Mouse (Mus musculus) heart, postnatal 36 days (tissue): ENCODE measurements around the gene Hist1h3b. TPM values are rescaled to one million over a fixed set of nuclear protein-coding genes. Genes with fewer than 3 reads are reported as not detected.
"Not testable (repeated sequence)": the region's sequence is repeated elsewhere in the genome, so short reads cannot be mapped to it uniquely, and the experiment has no call there.

Experiments used
- DNase-seq, 2 experiments: peaks; one replicate each; pipeline ENCODE4 v3.0.0; 2021 to 2022
- intact Hi-C: fragments of 180-260 bp; cut with DNase I; formaldehyde crosslinking; loops from one replicate; pipeline ENCODE4 v1.15.1; 2025
- total RNA-seq, 2 experiments: library from RNA; stranded (reverse); gene quantifications; 2 replicates each; pipeline ENCODE4 v1.2.3; 2021

The Hist1h3b gene
- total RNA-seq, 2 experiments from 2014 or later, result 20.4 to 22.0 TPM

DNA sequence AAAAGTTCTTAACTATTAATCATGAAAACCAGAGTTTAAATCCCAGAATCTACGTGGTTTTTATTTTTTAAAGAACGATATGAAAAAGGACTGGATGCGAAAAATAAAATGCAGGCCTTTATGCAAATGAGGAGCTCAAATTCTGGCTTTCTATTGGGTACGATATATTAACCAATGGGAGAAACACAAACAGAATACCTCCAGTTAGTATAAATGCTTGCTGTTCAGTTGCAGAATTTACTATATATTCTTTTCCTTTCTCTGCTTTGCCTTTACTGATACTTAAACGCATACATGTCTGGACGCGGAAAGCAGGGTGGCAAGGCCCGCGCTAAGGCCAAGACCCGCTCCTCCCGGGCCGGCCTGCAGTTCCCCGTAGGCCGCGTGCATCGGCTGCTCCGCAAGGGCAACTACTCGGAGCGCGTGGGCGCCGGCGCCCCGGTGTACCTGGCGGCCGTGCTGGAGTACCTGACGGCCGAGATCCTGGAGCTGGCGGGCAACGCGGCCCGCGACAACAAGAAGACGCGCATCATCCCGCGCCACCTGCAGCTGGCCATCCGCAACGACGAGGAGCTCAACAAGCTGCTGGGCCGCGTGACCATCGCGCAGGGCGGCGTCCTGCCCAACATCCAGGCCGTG is 1.1 kb upstream of the Hist1h3b start, which contains the start of gene Hist1h2ab:
Gene Hist1h2ab (plus strand): TSS at position 288 of the 639 bp plus-strand sequence.
- peak; percentile 47 to 64 for DNase-seq
- intact Hi-C loops, result not testable (repeated sequence)

DNA sequence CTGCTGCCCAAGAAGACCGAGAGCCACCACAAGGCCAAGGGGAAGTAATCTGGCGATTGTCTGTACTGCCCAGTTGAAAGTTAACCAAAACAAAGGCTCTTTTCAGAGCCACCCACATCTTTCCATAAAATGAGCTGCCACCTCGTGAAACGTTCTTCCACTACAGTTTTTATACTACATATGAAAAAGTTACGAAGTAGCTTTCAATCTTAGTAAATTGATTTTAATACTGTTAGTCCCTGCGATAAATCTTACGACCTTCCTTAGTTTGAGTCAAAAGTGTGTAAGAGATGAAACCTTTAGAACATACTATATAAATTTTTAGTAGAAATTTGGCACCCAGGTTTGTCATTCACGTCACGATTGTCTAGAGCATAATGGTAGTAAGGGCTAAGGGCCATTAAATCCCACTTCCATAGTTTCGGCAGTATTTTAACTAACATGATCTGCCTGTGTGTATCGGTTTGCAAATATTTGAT is 550 bp upstream of the Hist1h3b start:
- DNase-seq, result no peak

DNA sequence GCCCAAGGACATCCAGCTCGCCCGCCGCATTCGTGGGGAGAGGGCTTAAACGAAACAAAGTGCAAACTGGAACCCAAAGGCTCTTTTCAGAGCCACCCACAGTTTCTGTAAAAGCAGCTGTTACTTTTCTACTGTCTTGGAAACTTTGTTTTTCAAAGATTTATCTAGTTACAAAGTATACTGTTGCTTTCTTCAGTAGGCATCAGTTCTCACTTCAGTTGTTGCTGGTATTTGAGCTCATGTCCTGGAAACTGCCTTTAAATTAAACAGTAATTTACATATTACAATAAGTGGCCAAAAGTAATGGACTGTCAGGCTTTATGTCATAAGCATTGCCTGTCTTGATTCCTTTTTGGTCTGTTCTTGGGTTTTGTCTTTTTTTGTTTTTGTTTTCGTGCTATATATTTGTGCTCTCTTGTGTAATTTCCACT is 690 bp downstream of the Hist1h3b start:
- no peak for DNase-seq
- intact Hi-C loops, result no loop called here

More for the DNA sequence above, 550 bp upstream of the Hist1h3b start:
- intact Hi-C loops, result no loop called here

DNA sequence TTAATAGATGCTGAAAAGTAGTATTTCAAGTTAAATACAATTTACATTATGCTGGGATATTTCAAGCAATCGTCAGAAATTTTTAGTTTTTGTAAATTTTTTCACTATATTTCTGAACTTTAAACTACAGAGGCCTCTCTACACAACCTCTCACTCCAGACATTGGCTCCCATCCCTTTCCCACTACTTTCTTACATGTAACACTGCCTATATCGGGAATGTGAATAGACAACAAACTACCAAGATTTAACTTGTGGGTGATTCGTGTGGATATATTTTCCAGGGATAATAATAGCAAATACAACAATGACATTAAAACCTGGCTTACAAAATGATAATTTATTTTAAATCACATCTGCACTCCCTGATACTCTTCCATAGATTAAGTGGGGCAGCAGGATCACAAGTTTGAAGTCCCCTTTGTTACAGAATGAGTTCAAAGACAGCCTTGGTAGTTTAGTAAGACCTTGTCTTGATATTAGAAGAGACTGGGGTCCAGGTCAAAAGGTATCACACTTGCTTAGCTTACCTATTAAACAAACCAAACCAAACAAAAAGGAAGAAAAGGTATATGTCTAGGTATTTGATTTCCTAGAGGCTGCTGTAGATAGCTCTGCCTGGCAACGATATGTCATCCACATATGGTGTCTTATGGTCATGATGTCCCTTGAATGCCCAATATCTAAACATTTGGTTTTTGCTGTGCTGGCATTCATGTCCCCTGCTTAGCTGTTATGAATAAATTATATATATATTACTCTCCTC is 1.4 kb downstream of the Hist1h3b start:
- intact Hi-C loops, result no loop called here
- no peak for DNase-seq

DNA sequence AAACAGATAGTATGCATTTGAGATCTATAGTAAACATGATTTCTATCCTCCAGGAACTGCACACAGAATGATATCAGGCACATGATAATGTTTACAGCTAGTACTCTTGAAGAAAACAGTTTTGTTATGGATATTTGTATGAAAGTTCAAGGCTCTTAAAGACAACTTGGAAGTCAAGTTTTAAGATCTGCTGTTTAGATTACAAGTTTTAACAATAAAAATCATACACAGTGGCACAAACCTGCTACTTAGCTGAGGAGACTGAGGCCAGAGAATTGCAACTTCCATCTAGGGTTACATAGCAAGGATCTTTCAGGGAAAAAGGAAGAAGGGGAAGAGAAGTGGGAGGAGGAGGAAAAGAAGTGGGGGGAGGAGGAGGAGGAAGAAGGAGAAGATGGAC is 2.9 kb downstream of the Hist1h3b start:
- intact Hi-C loops, result no loop called here
- no peak for DNase-seq

GRCm38 (mm10) chr13:23756790-23757189 is 4.7 kb downstream of the Hist1h3b start, which contains the start of gene Hist1h4b:
Gene Hist1h4b, plus strand, starts transcription at chr13:23757013.
- peak; percentile 79 to 82 for DNase-seq
- intact Hi-C loops, result no loop called here

- DNase-seq, result no peak
- intact Hi-C loops, result no loop called here
Measured at GRCm38 (mm10) chr13:23757211-23757773, 5.2 kb downstream of the Hist1h3b start.

GRCm38 (mm10) chr13:23757921-23758320 is 5.9 kb downstream of the Hist1h3b start:
- DNase-seq, result no peak
- intact Hi-C loops, result no loop called here

GRCm38 (mm10) chr13:23759251-23759771 is 7.2 kb downstream of the Hist1h3b start:
- DNase-seq, result no peak
- intact Hi-C loops, result no loop called here

DNA sequence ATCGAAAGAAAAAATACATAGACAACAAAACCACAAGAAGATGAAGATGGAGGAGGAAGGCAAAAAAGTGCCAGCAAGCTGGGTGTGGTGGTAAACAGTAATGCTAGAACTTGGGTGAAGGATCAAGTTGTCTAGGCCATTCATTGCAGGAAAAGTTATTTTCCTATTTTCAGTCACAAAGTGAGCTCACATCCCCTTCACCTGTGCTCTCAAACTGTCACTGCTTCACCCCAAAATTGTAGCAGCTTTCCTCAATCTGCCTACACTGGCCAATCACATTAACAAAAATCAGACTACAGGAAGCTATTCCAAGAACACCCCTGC is 7.8 kb downstream of the Hist1h3b start:
- no peak for DNase-seq
- intact Hi-C loops, result loop anchor here (5.0 to 10.0 kb wide), 2 partner anchors 138 to 395 kb away; partner anchors contain the start of genes Hist1h1e, Hist1h2be and Zfp322a

DNA sequence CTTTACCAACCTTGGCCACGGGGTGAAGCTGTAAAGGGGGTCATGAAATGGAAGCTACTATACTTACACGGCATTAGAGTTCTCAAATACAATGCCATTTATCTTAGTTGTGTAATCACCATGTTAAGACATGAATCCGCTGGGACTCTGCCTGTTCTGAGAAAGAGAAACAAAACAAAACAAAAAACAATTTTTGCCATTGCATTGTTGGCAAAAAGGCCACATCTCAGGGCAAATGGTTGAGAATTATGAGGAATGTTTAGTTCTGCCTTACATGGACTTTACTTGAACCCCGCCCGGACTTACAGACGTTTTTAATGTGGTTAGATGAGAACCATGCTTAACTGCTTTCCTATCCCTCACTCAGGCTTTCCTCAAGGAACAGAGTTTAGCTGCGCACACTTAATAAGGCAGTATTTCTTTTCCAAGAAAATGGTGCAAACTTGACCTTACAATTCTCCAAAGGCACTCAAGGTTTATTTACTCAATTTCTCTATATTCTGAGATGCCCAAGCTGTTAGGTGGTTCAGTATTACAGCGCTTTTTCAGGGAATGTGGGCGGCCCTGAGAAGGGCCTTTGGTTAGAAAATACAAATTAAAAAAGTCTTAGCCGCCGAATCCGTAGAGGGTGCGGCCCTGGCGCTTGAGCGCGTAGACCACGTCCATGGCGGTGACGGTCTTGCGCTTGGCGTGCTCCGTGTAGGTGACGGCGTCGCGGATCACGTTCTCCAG is 8.3 kb downstream of the Hist1h3b start:
- no peak for DNase-seq
- intact Hi-C loops, result loop anchor here (5.0 to 10.0 kb wide), 2 partner anchors 138 to 396 kb away; partner anchors contain the start of genes Hist1h1e, Hist1h2be and Zfp322a

DNA sequence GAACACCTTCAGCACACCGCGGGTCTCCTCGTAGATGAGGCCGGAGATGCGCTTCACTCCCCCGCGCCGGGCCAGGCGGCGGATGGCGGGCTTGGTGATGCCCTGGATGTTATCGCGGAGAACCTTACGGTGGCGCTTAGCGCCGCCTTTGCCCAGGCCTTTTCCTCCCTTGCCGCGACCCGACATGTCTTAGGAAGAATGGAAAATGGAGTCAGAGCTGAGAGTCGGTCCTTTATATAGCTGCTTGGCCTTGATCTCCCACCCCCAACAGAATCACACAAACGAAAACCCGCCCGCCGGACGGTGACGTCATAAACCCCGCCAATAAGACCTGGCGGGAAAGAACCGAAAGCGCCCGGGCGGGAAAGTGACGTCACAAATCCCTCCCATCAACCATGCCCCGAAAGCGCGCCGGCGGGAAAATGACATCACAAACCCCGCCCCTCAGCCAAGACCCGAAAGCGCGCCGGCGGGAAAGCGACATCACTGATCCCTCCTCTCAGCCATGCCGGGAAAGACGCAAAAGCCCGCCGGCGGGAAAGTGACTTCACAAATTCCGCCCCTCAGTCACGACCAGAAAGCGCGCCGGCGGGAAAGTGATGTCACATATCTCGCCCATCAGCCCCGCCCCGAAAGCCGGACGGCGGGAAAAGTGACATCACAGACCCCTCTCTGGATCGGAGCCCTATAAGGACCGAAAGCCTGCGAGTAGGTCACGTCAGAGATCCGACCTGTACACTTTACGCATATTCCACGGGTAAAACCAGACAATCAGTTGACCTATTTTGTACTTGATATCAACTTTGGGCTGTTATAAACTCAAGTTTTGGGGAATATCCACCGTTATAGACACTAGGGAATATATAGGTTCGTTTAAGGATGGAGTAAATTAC is 9.2 kb downstream of the Hist1h3b start, which contains the start of gene Hist1h4a:
Gene Hist1h4a (minus strand): TSS at position 259 of the 893 bp plus-strand sequence.
- intact Hi-C loops, result loop anchor here (5.0 to 10.0 kb wide), 2 partner anchors 139 to 396 kb away; partner anchors contain the start of genes Hist1h1e, Hist1h2be and Zfp322a
- DNase-seq, result peak; percentile 95 to 96

GRCm38 (mm10) chr13:23761871-23762821 is 10.1 kb downstream of the Hist1h3b start, which contains the start of gene Hist1h3a:
Gene Hist1h3a, minus strand, starts transcription at chr13:23762386.
- peak; percentile 49 to 66 for DNase-seq
- intact Hi-C loops, result loop anchor here (5.0 to 10.0 kb wide), 2 partner anchors 140 to 397 kb away; partner anchors contain the start of genes Hist1h1e, Hist1h2be and Zfp322a

GRCm38 (mm10) chr13:23763242-23763585 is 11.1 kb downstream of the Hist1h3b start:
- DNase-seq, result no peak
- intact Hi-C loops, result loop anchor here (5.0 to 10.0 kb wide), 2 partner anchors 141 to 398 kb away; partner anchors contain the start of genes Hist1h1e, Hist1h2be and Zfp322a

DNA sequence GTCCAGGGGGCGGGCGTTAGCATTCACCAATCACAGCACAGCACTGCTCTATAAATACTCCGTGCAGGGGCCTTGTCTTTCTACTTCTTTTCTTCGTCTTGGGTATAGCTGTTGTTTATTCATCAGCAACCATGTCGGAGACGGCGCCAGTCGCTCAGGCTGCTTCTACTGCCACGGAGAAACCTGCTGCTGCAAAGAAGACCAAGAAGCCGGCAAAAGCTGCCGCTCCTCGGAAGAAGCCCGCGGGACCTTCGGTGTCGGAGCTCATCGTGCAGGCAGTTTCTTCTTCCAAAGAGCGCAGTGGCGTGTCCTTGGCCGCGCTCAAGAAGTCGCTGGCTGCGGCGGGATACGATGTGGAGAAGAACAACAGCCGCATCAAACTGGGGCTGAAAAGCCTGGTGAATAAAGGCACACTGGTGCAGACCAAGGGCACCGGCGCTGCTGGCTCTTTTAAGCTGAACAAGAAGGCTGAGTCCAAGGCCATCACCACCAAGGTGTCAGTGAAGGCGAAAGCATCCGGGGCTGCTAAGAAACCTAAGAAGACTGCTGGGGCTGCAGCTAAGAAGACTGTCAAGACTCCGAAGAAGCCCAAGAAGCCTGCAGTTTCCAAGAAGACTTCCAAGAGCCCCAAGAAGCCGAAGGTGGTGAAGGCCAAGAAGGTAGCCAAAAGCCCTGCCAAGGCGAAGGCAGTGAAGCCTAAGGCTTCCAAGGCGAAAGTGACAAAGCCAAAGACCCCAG is 11.7 kb downstream of the Hist1h3b start, which contains the start of gene Hist1h1a:
Gene Hist1h1a (plus strand): TSS at position 81 of the 738 bp plus-strand sequence.
- DNase-seq, result peak; percentile 74 to 81

DNA sequence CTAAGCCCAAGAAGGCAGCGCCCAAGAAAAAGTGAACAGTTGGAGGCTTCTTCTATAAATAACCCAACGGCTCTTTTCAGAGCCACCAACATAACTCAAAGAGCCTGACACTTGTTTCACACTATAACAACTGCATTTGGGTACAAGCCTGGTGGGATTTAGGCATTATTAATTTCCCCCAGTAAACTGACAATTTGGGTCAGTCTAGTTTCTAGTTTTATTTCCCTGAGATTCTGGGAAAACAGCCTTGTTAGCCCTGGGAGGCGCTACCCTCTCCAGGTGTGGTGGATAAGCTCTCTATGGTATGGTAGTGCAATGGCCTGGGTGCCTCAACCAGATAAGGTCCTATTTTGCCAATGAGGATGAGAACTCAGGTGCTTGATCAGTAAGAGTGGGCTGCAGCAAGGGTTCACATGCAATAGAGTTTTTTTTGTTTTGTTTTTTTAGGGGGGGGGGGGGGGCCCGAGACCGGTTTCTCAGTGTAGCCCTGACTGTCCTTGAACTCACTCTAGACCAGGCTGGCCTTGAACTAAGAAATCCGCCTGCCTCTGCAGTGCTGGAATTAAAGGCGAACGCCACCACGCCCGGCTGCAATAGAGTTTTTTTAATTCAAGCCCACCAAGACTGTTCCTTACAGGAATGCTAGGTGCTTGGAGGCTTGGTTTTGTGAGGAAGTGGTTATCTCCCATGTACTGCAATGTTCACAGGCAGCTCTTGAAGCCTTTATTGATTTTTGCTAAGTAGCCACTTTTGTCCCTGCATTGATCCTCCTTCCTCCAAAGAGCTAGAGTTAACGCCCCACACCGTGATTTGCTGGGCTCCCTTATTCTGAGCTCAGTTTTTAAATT is 12.5 kb downstream of the Hist1h3b start:
- no peak for DNase-seq
- intact Hi-C loops, result loop anchor here (5.0 to 10.0 kb wide), 2 partner anchors 142 to 400 kb away; partner anchors contain the start of genes Hist1h1e, Hist1h2be and Zfp322a

More for the DNA sequence above, 11.7 kb downstream of the Hist1h3b start, which contains the start of gene Hist1h1a:
- intact Hi-C loops, result loop anchor here (5.0 to 10.0 kb wide), 2 partner anchors 141 to 399 kb away; partner anchors contain the start of genes Hist1h1e, Hist1h2be and Zfp322a
